Mouse (Mus musculus) Patski (cell line): ENCODE results near the gene Vwa2. TPM values are rescaled to one million over a fixed set of nuclear protein-coding genes. Genes with fewer than 3 reads are reported as not detected.

Source experiments
- ATAC-seq: fragments of 100-300 bp; one replicate; pipeline ENCODE4 v1.8.0; 2021
- CTCF ChIA-PET: fragments of 350-600 bp; sonication (Branson Sonifier 250); formaldehyde crosslinking; loops from one replicate; lab custom pipeline; 2022; ENCODE audit warnings: inconsistent platforms; lab: Charles Lee
- POLR2A ChIA-PET: fragments of 350-600 bp; sonication (Branson Sonifier 250); formaldehyde crosslinking; loops from one replicate; lab custom pipeline; 2022; ENCODE audit warnings: antibody characterized with exemption, inconsistent platforms; lab: Charles Lee
- DNase-seq: peaks from one replicate; pipeline ENCODE4 v3.0.0-alpha.2; 2011; ENCODE audit warnings: low read depth, low spot score
- H3K27me3 ChIP-seq: fragments of 371-371 bp; one replicate; pipeline ENCODE4 v1.5.1; 2021
- CTCF ChIP-seq: fragments of 100-300 bp; IDR thresholded peaks from one replicate; pipeline ENCODE4 v1.5.1; 2021
- in situ Hi-C: fragments of 300-500 bp; cut with MboI; formaldehyde crosslinking; loops from 3 replicates; pipeline ENCODE4 v1.11.1; 2018; ENCODE audit warnings: low pct_unique_long_range_greater_than_20kb, mixed read lengths
- polyA plus RNA-seq: library from polyadenylated mRNA; unstranded; gene quantifications from one replicate; pipeline ENCODE4 v1.2.3, GENCODE M21; 2021

The Vwa2 gene
- polyA plus RNA-seq, 1 experiment from 2014 or later, result 1.8 TPM

GRCm38 (mm10) chr19:56930029-56930428, 56.0 kb downstream of the Vwa2 start:
- ChIA-PET POLR2A (interaction anchor here (0.7 to 1.3 kb wide), 3 partner anchors 9 to 134 kb away, joined by 3 to 4 read pairs (median 3); no protein-coding TSS in a partner anchor), CTCF (interaction anchor here (0.9 to 2.6 kb wide), 6 partner anchors 9 to 102 kb away, joined by 3 to 10 read pairs (median 6); no protein-coding TSS in a partner anchor)
- in situ Hi-C loops, result no loop called here
- no peaks in the 10 kb centered on the region for H3K27me3 ChIP-seq
- DNase-seq (no peak), ATAC-seq (no peak)
- TF ChIP-seq CTCF, result no peak

GRCm38 (mm10) chr19:56933800-56934199, 59.8 kb downstream of the Vwa2 start:
- H3K27me3 ChIP-seq, result no peaks in the 10 kb centered on the region
- in situ Hi-C loops, result no loop called here
- DNase-seq (no peak), ATAC-seq (no peak)
- ChIA-PET CTCF (no interaction called here), POLR2A (no interaction called here)
- no peak for TF ChIP-seq CTCF

GRCm38 (mm10) chr19:56935111-56935510, 61.1 kb downstream of the Vwa2 start:
- no peaks in the 10 kb centered on the region for H3K27me3 ChIP-seq
- in situ Hi-C loops, result no loop called here
- ChIA-PET POLR2A (no interaction called here), CTCF (no interaction called here)
- no peak for TF ChIP-seq CTCF
- no peak for ATAC-seq
- DNase-seq, result no peak

GRCm38 (mm10) chr19:56935777-56936176, 61.7 kb downstream of the Vwa2 start:
- no peak for ATAC-seq
- TF ChIP-seq CTCF, result no peak
- H3K27me3 ChIP-seq, result no peaks in the 10 kb centered on the region
- DNase-seq, result no peak
- CTCF ChIA-PET, result interaction anchor here (1.0 to 1.3 kb wide), 4 partner anchors 15 to 69 kb away, joined by 3 read pairs; no protein-coding TSS in a partner anchor
- in situ Hi-C loops, result no loop called here
- POLR2A ChIA-PET, result no interaction called here

GRCm38 (mm10) chr19:56936253-56936652, 62.2 kb downstream of the Vwa2 start:
- DNase-seq, result no peak
- H3K27me3 ChIP-seq, result no peaks in the 10 kb centered on the region
- ATAC-seq, result no peak
- CTCF ChIA-PET, result interaction anchor here (1.0 to 1.3 kb wide), 4 partner anchors 15 to 69 kb away, joined by 3 read pairs; no protein-coding TSS in a partner anchor
- TF ChIP-seq CTCF, result no peak
- in situ Hi-C loops, result no loop called here
- POLR2A ChIA-PET, result interaction anchor here (1.6 kb wide), 1 partner anchor 70 kb away, joined by 5 read pairs; no protein-coding TSS in a partner anchor

GRCm38 (mm10) chr19:56937911-56938310, 63.9 kb downstream of the Vwa2 start:
- ChIA-PET POLR2A (interaction anchor here (1.1 to 1.2 kb wide), 2 partner anchors 56 to 1677 kb away, joined by 3 read pairs; no protein-coding TSS in a partner anchor), CTCF (interaction anchor here (1.5 to 3.0 kb wide), 2 partner anchors 8 to 15 kb away, joined by 6 to 8 read pairs; no protein-coding TSS in a partner anchor)
- no peak for ATAC-seq
- TF ChIP-seq CTCF, result no peak
- DNase-seq, result no peak
- in situ Hi-C loops, result no loop called here
- no peaks in the 10 kb centered on the region for H3K27me3 ChIP-seq

GRCm38 (mm10) chr19:56939826-56940225, 65.8 kb downstream of the Vwa2 start:
- no peak for TF ChIP-seq CTCF
- ChIA-PET POLR2A (interaction anchor here (0.8 to 1.9 kb wide), 7 partner anchors 13 to 67 kb away, joined by 3 to 8 read pairs (median 5); no protein-coding TSS in a partner anchor), CTCF (interaction anchor here (1.0 to 3.0 kb wide), 5 partner anchors 13 to 92 kb away, joined by 3 to 8 read pairs (median 3); no protein-coding TSS in a partner anchor)
- no peaks in the 10 kb centered on the region for H3K27me3 ChIP-seq
- DNase-seq, result peak; percentile 98
- ATAC-seq, result peak; percentile 92
- in situ Hi-C loops, result no loop called here

- no peaks in the 10 kb centered on the region for H3K27me3 ChIP-seq
- in situ Hi-C loops, result no loop called here
- DNase-seq (no peak), ATAC-seq (no peak)
- no peak for TF ChIP-seq CTCF
- ChIA-PET CTCF (interaction anchor here (3.0 kb wide), 1 partner anchor 13 kb away, joined by 8 read pairs; no protein-coding TSS in a partner anchor), POLR2A (interaction anchor here (1.1 to 1.9 kb wide), 5 partner anchors 10 to 67 kb away, joined by 3 to 8 read pairs (median 5); no protein-coding TSS in a partner anchor)
Observed at GRCm38 (mm10) chr19:56940507-56940906, 66.5 kb downstream of the Vwa2 start.

GRCm38 (mm10) chr19:56942216-56942615, 68.2 kb downstream of the Vwa2 start:
- no peaks in the 10 kb centered on the region for H3K27me3 ChIP-seq
- ChIA-PET POLR2A (interaction anchor here (0.6 kb wide), 2 partner anchors 127 to 1197 kb away, joined by 3 read pairs; no protein-coding TSS in a partner anchor), CTCF (interaction anchor here (1.2 kb wide), 1 partner anchor 12 kb away, joined by 3 read pairs; no protein-coding TSS in a partner anchor)
- no peak for TF ChIP-seq CTCF
- ATAC-seq, result no peak
- DNase-seq, result no peak
- in situ Hi-C loops, result no loop called here

- no peaks in the 10 kb centered on the region for H3K27me3 ChIP-seq
- no peak for TF ChIP-seq CTCF
- CTCF ChIA-PET, result no interaction called here
- DNase-seq (no peak), ATAC-seq (no peak)
- in situ Hi-C loops, result no loop called here
- POLR2A ChIA-PET, result interaction anchor here (1.0 kb wide), 1 partner anchor 13 kb away, joined by 3 read pairs; no protein-coding TSS in a partner anchor
Observed at GRCm38 (mm10) chr19:56944211-56944610, 70.2 kb downstream of the Vwa2 start.

- TF ChIP-seq CTCF, result no peak
- H3K27me3 ChIP-seq, result no peaks in the 10 kb centered on the region
- no peak for DNase-seq
- no peak for ATAC-seq
- in situ Hi-C loops, result no loop called here
- ChIA-PET CTCF (no interaction called here), POLR2A (no interaction called here)
Observed at GRCm38 (mm10) chr19:56944826-56945225, 70.8 kb downstream of the Vwa2 start.
